Mouse (Mus musculus) C2C12 (cell line): Measurements from ENCODE around the gene Dapp1.

Source experiments
- CTCF ChIP-seq: IDR thresholded peaks from one replicate; pipeline ENCODE4 v1.5.1; 2011; ENCODE audit not compliant: control insufficient read depth, insufficient read depth, insufficient read length
- MYOD1 ChIP-seq: IDR thresholded peaks from one replicate; pipeline ENCODE4 v1.6.1; 2011; ENCODE audit warnings: low read depth; ENCODE audit not compliant: control insufficient read depth, insufficient read length

GRCm38 (mm10) chr3:137969951-137970350, 11.4 kb downstream of the Dapp1 start:
- TF ChIP-seq CTCF (no peak), MYOD1 (no peak)
